Mouse (Mus musculus) forebrain, embryonic 14.5 days (tissue): ENCODE results near the gene Ephb2. TPM values are rescaled to one million over a fixed set of nuclear protein-coding genes. Genes with fewer than 3 reads are reported as not detected.
A peak's percentile ranks its signal among the peaks of the same experiment; 100 is the strongest.

ENCODE experiments used
- ATAC-seq: fragments of 200-750 bp; cut with Nextera tagmentation; 2 replicates; pipeline ENCODE4 v1.8.0; 2017; ENCODE audit warnings: mild to moderate bottlenecking, moderate library complexity
- DNase-seq: peaks from one replicate; pipeline ENCODE4 v3.0.0-alpha.2; 2015; ENCODE audit warnings: low spot score
- H3K27ac ChIP-seq: fragments of 300-500 bp; sonication (generic); 2 replicates; pipeline ENCODE4 v1.5.1; 2014; ENCODE audit warnings: low read depth, mild to moderate bottlenecking, control low read depth, low read length, moderate library complexity
- H3K27me3 ChIP-seq: fragments of 300-500 bp; sonication (generic); replicated peaks from 2 replicates; pipeline ENCODE4 v1.6.1; 2014; ENCODE audit warnings: low read length, control low read depth, mixed read lengths; ENCODE audit not compliant: control insufficient read depth, insufficient read depth
- H3K36me3 ChIP-seq: fragments of 300-500 bp; sonication (generic); 2 replicates; pipeline ENCODE4 v1.6.1; 2014; ENCODE audit warnings: low read length, control low read depth; ENCODE audit not compliant: control insufficient read depth, insufficient read depth
- H3K4me1 ChIP-seq: fragments of 300-500 bp; sonication (generic); 2 replicates; pipeline ENCODE4 v1.6.1; 2014; ENCODE audit warnings: antibody characterized with exemption, low read length, control low read depth; ENCODE audit not compliant: control insufficient read depth, insufficient read depth
- H3K4me2 ChIP-seq: fragments of 300-500 bp; sonication (generic); 2 replicates; pipeline ENCODE4 v1.6.1; 2014; ENCODE audit warnings: mild to moderate bottlenecking, control low read depth, low read length
- H3K4me3 ChIP-seq: fragments of 300-500 bp; sonication (generic); 2 replicates; pipeline ENCODE4 v1.5.1; 2014; ENCODE audit warnings: low read depth, low read length, control low read depth
- H3K9ac ChIP-seq: fragments of 300-500 bp; sonication (generic); 2 replicates; pipeline ENCODE4 v1.6.1; 2014; ENCODE audit warnings: mild to moderate bottlenecking, low read length, control low read depth, moderate library complexity
- H3K9me3 ChIP-seq: fragments of 300-500 bp; sonication (generic); replicated peaks from 2 replicates; pipeline ENCODE4 v1.6.1; 2016; ENCODE audit warnings: low read length, control low read depth, mixed read lengths; ENCODE audit not compliant: control insufficient read depth
- WGBS: fragments of 180-500 bp; shearing (Covaris S2); extraction: QIAGEN DNeasy Blood & Tissue Kit; methylation state at CpG from one replicate; pipeline ENCODE4 v1.1.7; 2014; 5-methylcytosine and 5-hydroxymethylcytosine counted together
- polyA plus RNA-seq: library from polyadenylated mRNA; unstranded; fragments of >200 nt; fragmentation: Nextera tagmentation; extraction: Ambion mirVana; gene quantifications from 2 replicates; pipeline ENCODE4 v1.2.1, GENCODE M21; 2014

The Ephb2 gene
- polyA plus RNA-seq, 1 experiment from 2014 or later: 9.3 TPM

DNA sequence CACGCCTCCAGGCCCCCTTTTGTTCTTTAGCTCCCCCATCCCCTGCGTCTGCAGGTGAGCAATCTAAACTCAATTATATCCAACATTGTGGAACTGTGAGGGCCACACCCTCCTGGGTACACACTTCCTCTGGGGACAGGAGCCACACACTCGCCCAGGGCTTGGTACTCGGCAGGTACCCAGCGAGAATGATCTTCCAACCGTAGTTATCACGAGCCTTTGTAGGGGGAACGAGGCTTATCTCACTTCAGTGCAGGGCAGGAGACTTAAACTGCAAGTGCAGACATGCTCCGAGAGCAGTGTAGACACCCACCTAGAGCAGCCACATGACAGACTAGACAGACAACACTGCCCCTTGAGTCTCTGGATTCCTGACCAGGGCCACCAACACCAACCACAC is 115.8 kb downstream of the Ephb2 start:
- no peaks in the 10 kb centered on the region for H3K27me3 ChIP-seq
- no peak for ATAC-seq
- H3K4me2 ChIP-seq: no peak overlapping the region
- no peaks in the 10 kb centered on the region for H3K9me3 ChIP-seq
- no peak for DNase-seq
- H3K9ac ChIP-seq: no peak overlapping the region
- no peaks in the 10 kb centered on the region for H3K36me3 ChIP-seq
- H3K4me1 ChIP-seq: peaks cover 12% of the 10 kb centered on the region
- no peak overlapping the region for H3K4me3 ChIP-seq
- no peak overlapping the region for H3K27ac ChIP-seq
- 82% methylated on average over 9 of the region's 9 CpGs for WGBS

DNA sequence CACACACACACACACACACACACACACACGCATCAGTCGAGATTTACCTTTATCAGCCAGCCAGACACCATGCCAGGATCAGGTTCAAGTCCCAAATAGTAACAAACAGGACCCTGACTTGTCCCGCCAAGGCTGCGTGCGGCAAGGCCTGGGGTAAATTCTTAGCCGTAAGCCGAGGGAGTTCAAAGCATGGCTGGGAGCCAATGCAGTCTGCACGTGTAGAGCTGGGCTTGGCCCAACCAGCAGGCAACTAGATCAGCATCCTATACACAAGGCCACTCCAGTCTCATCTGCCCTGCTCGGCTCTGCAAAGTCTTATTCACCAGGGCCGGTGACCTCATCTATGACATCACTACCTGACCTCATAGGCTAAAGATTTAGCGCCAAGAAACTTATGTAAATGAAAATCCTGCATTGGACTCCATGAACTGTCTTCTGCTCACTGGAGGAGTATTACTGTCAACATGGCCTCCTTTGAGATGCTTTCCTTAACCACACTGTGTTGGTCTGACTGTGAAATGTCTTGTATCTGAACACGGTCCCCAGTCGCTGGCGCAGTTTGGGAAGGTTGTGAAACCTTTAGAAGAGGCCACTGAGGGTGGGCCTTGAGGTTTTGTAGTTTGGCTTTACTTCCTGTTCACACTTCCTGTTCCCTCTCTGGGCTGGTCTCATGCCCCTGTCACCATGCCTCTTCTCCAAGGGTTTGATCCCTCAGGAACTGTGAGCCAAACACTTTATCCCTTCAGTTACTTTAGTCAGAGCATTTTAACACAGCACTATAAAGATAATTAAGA is 117.4 kb downstream of the Ephb2 start:
- H3K4me2 ChIP-seq: no peak overlapping the region
- no peaks in the 10 kb centered on the region for H3K36me3 ChIP-seq
- peaks cover 12% of the 10 kb centered on the region for H3K4me1 ChIP-seq
- WGBS: 77% methylated on average over 14 of the region's 14 CpGs
- no peaks in the 10 kb centered on the region for H3K9me3 ChIP-seq
- DNase-seq: peak; percentile 58
- no peak overlapping the region for H3K4me3 ChIP-seq
- no peak for ATAC-seq
- no peak overlapping the region for H3K9ac ChIP-seq
- H3K27me3 ChIP-seq: no peaks in the 10 kb centered on the region
- H3K27ac ChIP-seq: no peak overlapping the region

DNA sequence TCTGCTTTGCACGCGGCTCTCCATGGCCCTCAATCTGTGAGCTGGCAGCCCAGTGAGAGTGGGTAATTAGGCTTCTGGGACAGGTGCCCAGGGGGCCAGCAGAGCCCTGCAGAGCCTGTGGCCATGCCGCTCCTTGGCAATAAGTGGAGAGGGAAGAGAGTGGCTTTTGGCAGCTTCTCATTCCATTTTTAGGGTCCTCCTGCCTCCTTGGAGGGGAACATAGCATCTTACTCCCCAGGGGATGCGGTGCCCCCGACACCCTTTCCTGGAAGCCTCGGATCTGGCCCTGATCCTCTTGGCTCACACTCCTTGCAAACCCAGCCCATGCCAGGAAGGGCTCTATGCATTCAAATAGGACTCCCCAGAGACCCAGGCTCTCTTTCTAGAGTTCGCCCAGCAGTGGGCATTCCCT is 119.2 kb downstream of the Ephb2 start:
- peak; percentile 87 for DNase-seq
- no peaks in the 10 kb centered on the region for H3K36me3 ChIP-seq
- WGBS: 45% methylated on average over 7 of the region's 7 CpGs

DNA sequence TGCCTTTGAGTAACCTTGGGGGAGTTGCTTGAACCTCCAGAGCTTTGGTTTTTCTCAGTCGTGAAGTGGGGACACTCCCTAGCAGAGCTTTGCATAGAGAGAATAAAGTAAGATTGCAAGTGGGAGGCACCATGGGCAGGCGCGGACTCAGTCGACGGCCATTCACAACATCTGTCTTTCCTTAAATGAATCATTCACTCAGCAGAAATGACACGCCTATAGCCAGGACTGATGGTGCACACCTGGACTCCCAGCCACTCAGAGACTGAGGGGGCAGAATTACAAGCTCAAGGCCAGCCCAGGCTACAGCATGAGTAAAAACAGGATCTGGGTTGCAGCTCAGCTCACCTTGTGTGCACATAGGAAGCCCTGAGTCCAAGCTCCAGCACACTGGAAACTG is 121.3 kb downstream of the Ephb2 start:
- peaks cover 12% of the 10 kb centered on the region for H3K4me1 ChIP-seq
- no peaks in the 10 kb centered on the region for H3K36me3 ChIP-seq
- DNase-seq (no peak), ATAC-seq (no peak)
- no peak overlapping the region for H3K4me2 ChIP-seq
- no peak overlapping the region for H3K27ac ChIP-seq
- no peaks in the 10 kb centered on the region for H3K9me3 ChIP-seq
- H3K4me3 ChIP-seq: no peak overlapping the region
- no peaks in the 10 kb centered on the region for H3K27me3 ChIP-seq
- H3K9ac ChIP-seq: no peak overlapping the region
- WGBS: 79% methylated on average over 6 of the region's 6 CpGs

More for the DNA sequence above, 119.2 kb downstream of the Ephb2 start:
- Histone ChIP-seq H3K4me1 (peaks cover 12% of the 10 kb centered on the region), H3K4me3 (no peak overlapping the region), H3K27me3 (no peaks in the 10 kb centered on the region), H3K27ac (peak overlapping the region; percentile 15; the same call in 1 of the 2 replicates), H3K9me3 (no peaks in the 10 kb centered on the region), H3K9ac (no peak overlapping the region), H3K4me2 (no peak overlapping the region)
- ATAC-seq: peak; percentile 82

DNA sequence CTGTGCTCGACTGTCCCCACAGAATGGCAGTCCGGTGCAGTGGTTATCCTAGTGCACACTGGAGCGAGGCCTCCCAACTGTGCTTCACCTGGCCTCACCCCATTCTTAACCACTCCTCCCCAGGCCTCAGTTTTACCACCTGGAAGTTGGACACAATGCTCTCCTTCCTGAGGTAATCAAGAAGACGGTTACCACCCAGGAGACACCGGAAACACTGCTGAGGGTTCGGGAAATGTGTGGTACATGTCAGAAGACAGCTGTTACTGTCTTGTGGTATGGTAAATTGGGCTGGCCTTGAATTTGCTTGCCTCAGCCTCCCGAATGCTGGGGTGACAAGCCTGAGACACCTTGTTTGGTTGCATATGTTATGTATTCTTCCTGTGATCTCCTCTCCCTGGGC is 121.9 kb downstream of the Ephb2 start:
- no peak overlapping the region for H3K27ac ChIP-seq
- no peaks in the 10 kb centered on the region for H3K9me3 ChIP-seq
- no peak overlapping the region for H3K4me2 ChIP-seq
- H3K27me3 ChIP-seq: no peaks in the 10 kb centered on the region
- DNase-seq (no peak), ATAC-seq (no peak)
- H3K9ac ChIP-seq: no peak overlapping the region
- peaks cover 12% of the 10 kb centered on the region for H3K4me1 ChIP-seq
- H3K4me3 ChIP-seq: no peak overlapping the region
- no peaks in the 10 kb centered on the region for H3K36me3 ChIP-seq
- WGBS: 90% methylated on average over 7 of the region's 7 CpGs

DNA sequence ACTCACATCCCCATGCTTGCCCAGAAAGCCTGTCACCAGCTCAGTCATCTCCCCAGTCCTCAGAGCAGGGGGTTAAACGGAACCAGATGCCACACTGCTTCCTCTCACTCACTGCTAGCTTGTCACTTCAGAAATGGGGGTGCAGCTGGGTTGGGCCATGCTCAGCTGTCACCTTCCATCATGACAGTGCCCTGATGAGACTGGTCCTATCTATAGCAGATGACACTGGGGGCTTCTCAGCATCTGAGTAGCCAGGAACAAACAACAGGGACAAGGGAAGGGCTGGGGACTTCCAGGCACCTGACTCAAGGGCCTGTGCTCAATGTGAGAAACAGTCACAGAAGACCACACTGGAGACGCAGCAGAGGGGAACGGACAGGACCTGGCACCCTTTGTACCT is 122.4 kb downstream of the Ephb2 start:
- H3K4me3 ChIP-seq: no peak overlapping the region
- H3K27me3 ChIP-seq: no peaks in the 10 kb centered on the region
- H3K36me3 ChIP-seq: no peaks in the 10 kb centered on the region
- ATAC-seq: no peak
- WGBS: 89% methylated on average over 3 of the region's 3 CpGs
- H3K27ac ChIP-seq: no peak overlapping the region
- no peak overlapping the region for H3K9ac ChIP-seq
- no peak for DNase-seq
- peaks cover 12% of the 10 kb centered on the region for H3K4me1 ChIP-seq
- H3K9me3 ChIP-seq: no peaks in the 10 kb centered on the region
- no peak overlapping the region for H3K4me2 ChIP-seq

DNA sequence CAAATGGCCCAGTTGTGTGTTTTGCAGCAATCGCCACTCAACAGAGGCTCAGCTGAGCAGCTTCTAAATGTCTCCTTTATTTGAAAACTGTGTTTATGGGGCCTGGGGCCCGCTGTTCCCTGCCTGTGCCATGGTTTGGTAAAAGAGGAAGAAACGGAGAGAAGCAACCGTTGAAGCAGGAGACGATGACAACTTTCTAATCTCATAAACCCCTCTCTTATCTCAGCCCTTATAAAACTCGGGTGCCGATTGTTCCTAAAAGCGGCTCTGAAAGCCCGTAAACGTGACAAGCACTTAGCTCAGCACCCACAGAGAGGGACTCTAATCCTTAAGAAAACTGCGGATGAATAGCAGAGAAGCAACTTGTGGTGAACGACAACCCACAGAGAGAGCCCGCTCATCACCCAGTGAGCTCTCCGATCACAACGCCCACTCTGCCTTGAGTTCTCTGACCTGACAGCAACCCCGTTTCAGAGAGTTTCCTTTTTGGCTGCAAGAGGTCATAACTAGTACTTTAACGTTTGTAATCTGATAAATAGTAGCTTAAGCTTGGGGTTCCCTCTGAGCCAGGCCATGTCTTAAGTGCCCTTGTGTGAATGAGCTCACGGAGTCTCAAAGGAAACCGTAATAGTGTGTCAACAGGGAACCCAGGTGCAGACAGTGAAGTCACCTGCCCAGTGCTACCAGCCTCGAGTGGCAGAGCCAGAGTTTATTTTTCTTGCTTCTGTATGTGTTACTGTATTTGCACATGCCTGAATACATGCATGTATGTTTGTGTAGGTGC is 123.6 kb downstream of the Ephb2 start:
- Histone ChIP-seq H3K4me2 (no peak overlapping the region), H3K4me3 (no peak overlapping the region), H3K27ac (no peak overlapping the region), H3K36me3 (no peaks in the 10 kb centered on the region), H3K27me3 (no peaks in the 10 kb centered on the region), H3K9ac (no peak overlapping the region; the same call in 1 of the 2 replicates), H3K9me3 (no peaks in the 10 kb centered on the region), H3K4me1 (peaks cover 10% of the 10 kb centered on the region)
- no peak for ATAC-seq
- no peak for DNase-seq
- 38% methylated on average over 20 of the region's 20 CpGs for WGBS

DNA sequence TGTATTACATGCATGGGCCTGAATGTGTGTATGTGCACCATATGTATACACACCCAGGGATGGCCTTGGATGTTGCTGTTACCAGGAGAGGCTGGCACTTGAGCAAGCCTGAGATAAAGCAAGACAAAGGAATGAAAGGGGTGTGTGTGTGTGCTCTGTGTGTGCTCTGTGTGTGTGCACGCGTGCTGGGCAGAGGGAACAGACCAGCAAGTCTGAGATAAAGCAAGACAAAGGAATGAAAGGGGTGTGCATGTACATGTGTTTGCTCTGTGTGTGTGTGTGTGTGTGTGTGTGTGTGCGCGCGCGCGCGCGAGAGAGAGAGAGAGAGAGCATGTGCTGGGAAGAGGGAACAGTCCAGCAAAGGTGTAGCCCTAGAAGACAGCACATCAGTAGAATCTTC is 125.4 kb downstream of the Ephb2 start:
- H3K27me3 ChIP-seq: no peaks in the 10 kb centered on the region
- H3K9me3 ChIP-seq: no peaks in the 10 kb centered on the region
- H3K4me1 ChIP-seq: no peaks in the 10 kb centered on the region
- H3K27ac ChIP-seq: no peak overlapping the region
- no peak overlapping the region for H3K4me3 ChIP-seq
- 96% methylated on average over 9 of the region's 9 CpGs for whole genome bisulfite sequencing
- DNase-seq (no peak), ATAC-seq (no peak)
- H3K4me2 ChIP-seq: no peak overlapping the region
- no peaks in the 10 kb centered on the region for H3K36me3 ChIP-seq
- no peak overlapping the region for H3K9ac ChIP-seq

DNA sequence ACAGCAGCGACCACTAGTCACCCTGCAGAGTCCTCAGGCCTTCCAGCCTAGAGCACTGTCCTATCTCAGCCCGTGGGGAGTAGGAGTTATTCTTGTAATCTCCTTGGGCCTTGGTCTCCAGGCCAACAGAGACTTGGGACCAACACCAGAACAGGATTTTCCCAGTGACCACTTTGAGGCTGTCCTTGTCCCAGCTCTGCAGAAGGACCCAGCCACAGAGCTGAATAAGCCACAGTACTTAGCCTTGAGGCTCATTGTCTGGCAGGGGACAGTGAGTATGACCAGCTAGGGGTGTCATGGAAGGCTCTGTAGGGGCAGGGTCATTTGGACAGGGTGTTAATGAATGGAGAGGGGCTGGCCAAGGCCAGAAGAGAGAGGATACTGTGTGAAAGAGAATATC is 126.8 kb downstream of the Ephb2 start:
- 74% methylated on average over 2 of the region's 2 CpGs for WGBS
- H3K4me1 ChIP-seq: peaks cover 5% of the 10 kb centered on the region; the same call in 1 of the 2 replicates
- H3K9ac ChIP-seq: no peak overlapping the region
- no peak for DNase-seq
- no peak overlapping the region for H3K4me3 ChIP-seq
- no peak overlapping the region for H3K4me2 ChIP-seq
- H3K9me3 ChIP-seq: no peaks in the 10 kb centered on the region
- no peak for ATAC-seq
- H3K27ac ChIP-seq: no peak overlapping the region
- H3K36me3 ChIP-seq: no peaks in the 10 kb centered on the region
- H3K27me3 ChIP-seq: no peaks in the 10 kb centered on the region
